Mouse (Mus musculus): Measurements from ENCODE around the gene Ppard. TPM values are rescaled to one million over a fixed set of nuclear protein-coding genes. Genes with fewer than 3 reads are reported as not detected.
"Not testable (repeated sequence)": the region's sequence is repeated elsewhere in the genome, so short reads cannot be mapped to it uniquely, and the experiment has no call there.

The Ppard gene
- polyA plus RNA-seq, 1 experiment from 2014 or later, result 1.6 TPM

DNA sequence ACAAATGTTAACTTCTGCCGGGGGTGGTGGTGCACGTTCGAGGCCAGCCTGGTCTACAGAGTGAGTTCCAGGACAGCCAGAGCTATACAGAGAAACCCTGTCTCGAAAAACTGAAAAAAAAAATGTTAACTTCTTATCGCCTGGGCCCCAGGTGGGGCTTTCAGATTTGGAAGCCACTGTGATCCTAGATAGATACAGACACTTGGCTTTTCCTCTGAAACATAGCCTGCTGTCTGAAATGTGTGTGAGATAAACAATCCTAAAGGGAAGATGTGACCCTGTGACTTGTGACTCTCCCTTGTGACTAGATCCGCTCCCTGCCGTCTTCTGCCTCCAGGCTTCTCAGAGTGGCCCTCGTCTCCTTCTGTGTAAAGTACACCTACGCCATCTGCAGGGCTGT, 85.2 kb downstream of the Ppard start:
- no peak overlapping the region for H3K27ac ChIP-seq (ENCODE audit: low read length)
- no peaks in the 10 kb centered on the region for H3K27me3 ChIP-seq (ENCODE audit: control insufficient read depth, insufficient read depth, low read depth, low read length)
- H3K9me3 ChIP-seq (replicated peaks; ENCODE audit: control insufficient read depth, low read length, poor library complexity, severe bottlenecking), result no peaks in the 10 kb centered on the region
- no peak overlapping the region for H3K9ac ChIP-seq (ENCODE audit: low read depth, low read length)
- WGBS, result 84% methylated on average over 9 of the region's 9 CpGs
- no peak overlapping the region for H3K4me2 ChIP-seq (ENCODE audit: low read length)
- peaks cover 6% of the 10 kb centered on the region; the same call in 1 of the 2 replicates for H3K36me3 ChIP-seq (ENCODE audit: control insufficient read depth, insufficient read depth, low read length)
- ATAC-seq, result no peak
- peaks cover 12% of the 10 kb centered on the region for H3K4me1 ChIP-seq (ENCODE audit: control insufficient read depth, insufficient read depth, low read length)
- no peak overlapping the region for H3K4me3 ChIP-seq (ENCODE audit: low read depth, low read length)

DNA sequence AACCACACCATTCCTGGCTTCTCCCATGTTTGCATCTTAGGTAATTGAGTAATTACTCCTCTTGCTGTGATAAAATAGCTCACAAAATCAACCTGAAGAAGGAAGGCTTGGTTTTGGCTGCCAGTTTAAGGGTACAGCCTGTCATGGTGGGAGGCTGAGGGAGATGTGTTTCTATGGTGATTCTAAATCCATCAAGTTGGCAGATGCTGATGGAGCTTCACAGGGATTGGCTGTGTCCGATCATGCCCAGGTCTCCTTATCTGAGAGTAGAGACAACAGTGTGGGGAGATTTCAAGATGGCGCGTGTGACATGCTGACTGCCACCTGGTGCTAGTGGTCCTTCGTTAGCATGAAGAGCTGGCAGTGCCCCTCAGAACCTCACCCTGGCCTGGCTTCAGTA, 89.2 kb downstream of the Ppard start:
- Histone ChIP-seq H3K4me3 (ENCODE audit: low read depth, low read length) (no peak overlapping the region), H3K4me2 (ENCODE audit: low read length) (no peak overlapping the region), H3K9ac (ENCODE audit: low read depth, low read length) (no peak overlapping the region), H3K27ac (ENCODE audit: low read length) (no peak overlapping the region), H3K4me1 (ENCODE audit: control insufficient read depth, insufficient read depth, low read length) (no peaks in the 10 kb centered on the region), H3K36me3 (ENCODE audit: control insufficient read depth, insufficient read depth, low read length) (peaks cover 9% of the 10 kb centered on the region; the same call in 1 of the 2 replicates), H3K9me3 (replicated peaks; ENCODE audit: control insufficient read depth, low read length, poor library complexity, severe bottlenecking) (no peaks in the 10 kb centered on the region), H3K27me3 (ENCODE audit: control insufficient read depth, insufficient read depth, low read depth, low read length) (no peaks in the 10 kb centered on the region)
- WGBS, result 94% methylated on average over 4 of the region's 4 CpGs
- no peak for ATAC-seq

DNA sequence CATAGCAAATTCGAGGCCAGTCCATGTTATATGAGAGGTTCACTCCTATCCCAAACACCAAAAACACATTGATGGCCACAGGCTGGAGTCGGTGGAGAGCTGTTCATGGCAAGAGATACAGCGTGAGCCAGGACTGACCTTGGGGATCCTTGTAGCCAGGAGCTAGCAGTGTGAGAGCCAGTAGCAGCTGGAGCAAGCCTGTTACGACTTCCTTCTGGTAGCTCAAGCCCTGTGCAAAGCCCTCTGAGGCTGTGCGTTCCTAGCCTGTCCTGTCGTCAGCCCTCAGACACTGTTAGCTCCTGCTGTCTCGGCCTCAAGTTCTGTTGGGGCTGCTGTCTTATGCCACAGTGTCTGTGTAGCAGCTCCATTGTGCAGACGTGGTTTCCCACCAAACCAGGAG, 91.3 kb downstream of the Ppard start:
- Histone ChIP-seq H3K27ac (ENCODE audit: low read length) (no peak overlapping the region), H3K9ac (ENCODE audit: low read depth, low read length) (no peak overlapping the region), H3K36me3 (ENCODE audit: control insufficient read depth, insufficient read depth, low read length) (peaks cover 2% of the 10 kb centered on the region; the same call in 1 of the 2 replicates), H3K27me3 (ENCODE audit: control insufficient read depth, insufficient read depth, low read depth, low read length) (no peaks in the 10 kb centered on the region), H3K4me3 (ENCODE audit: low read depth, low read length) (no peak overlapping the region), H3K9me3 (replicated peaks; ENCODE audit: control insufficient read depth, low read length, poor library complexity, severe bottlenecking) (no peaks in the 10 kb centered on the region), H3K4me1 (ENCODE audit: control insufficient read depth, insufficient read depth, low read length) (peaks cover 6% of the 10 kb centered on the region; the same call in 1 of the 2 replicates), H3K4me2 (ENCODE audit: low read length) (no peak overlapping the region)
- ATAC-seq, result no peak
- 91% methylated on average over 8 of the region's 8 CpGs for WGBS

DNA sequence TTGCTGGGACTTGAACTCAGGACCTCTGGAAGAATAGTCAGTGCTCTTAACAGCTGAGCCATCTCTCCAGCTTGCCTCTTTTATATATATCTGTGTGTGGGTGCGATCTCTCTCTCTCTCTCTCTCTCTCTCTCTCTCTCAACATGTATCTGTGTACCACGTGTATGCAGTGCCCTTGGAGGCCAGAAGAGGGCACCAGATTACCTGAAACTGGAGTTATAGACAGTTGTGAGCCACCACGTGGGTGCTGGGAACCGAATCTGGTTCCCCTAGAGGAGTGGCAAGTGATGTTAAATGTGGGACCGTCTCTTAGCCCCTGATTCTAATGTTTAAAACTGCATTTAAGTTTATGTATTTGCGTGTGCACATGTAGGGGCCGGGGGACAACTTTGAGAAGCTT, 91.9 kb downstream of the Ppard start:
- H3K27ac ChIP-seq (ENCODE audit: low read length); H3K27me3 ChIP-seq (ENCODE audit: control insufficient read depth, insufficient read depth, low read depth, low read length); H3K4me2 ChIP-seq (ENCODE audit: low read length); H3K4me3 ChIP-seq (ENCODE audit: low read depth, low read length); H3K9me3 ChIP-seq (replicated peaks; ENCODE audit: control insufficient read depth, low read length, poor library complexity, severe bottlenecking); H3K9ac ChIP-seq (ENCODE audit: low read depth, low read length); ATAC-seq; H3K36me3 ChIP-seq (ENCODE audit: control insufficient read depth, insufficient read depth, low read length); H3K4me1 ChIP-seq (ENCODE audit: control insufficient read depth, insufficient read depth, low read length): not testable (repeated sequence)
- 99% methylated on average over 7 of the region's 7 CpGs for WGBS

- no peak overlapping the region for H3K9ac ChIP-seq (ENCODE audit: low read depth, low read length)
- no peaks in the 10 kb centered on the region for H3K9me3 ChIP-seq (replicated peaks; ENCODE audit: control insufficient read depth, low read length, poor library complexity, severe bottlenecking)
- no peak overlapping the region for H3K4me2 ChIP-seq (ENCODE audit: low read length)
- peaks cover 2% of the 10 kb centered on the region; the same call in 1 of the 2 replicates for H3K36me3 ChIP-seq (ENCODE audit: control insufficient read depth, insufficient read depth, low read length)
- H3K4me1 ChIP-seq (ENCODE audit: control insufficient read depth, insufficient read depth, low read length), result peaks cover 15% of the 10 kb centered on the region
- H3K27me3 ChIP-seq (ENCODE audit: control insufficient read depth, insufficient read depth, low read depth, low read length), result no peaks in the 10 kb centered on the region
- WGBS, result 90% methylated on average over 8 of the region's 8 CpGs
- no peak overlapping the region for H3K27ac ChIP-seq (ENCODE audit: low read length)
- no peak for ATAC-seq
- no peak overlapping the region for H3K4me3 ChIP-seq (ENCODE audit: low read depth, low read length)
Measured at GRCm38 (mm10) chr17:28325751-28326150, 93.3 kb downstream of the Ppard start.

DNA sequence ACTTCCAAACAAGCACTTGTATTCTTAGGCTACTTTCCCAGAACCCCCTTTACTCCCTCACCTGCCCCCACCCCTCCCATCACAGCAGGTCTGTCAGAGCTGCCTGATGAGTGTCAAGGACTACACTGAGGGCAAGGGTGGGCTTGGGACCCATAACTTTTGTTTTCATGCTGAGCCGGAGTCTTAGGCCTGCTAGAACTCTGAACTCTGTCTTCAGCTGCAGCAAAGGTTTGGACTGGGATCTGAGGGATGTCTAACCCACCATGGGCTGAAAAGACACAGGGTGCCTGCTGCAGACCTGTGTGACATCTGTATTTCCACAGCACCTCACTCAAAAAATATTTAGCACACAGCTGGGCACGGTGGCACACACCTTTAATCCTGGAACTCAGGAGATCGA, 94.5 kb downstream of the Ppard start:
- Histone ChIP-seq H3K27ac (ENCODE audit: low read length) (no peak overlapping the region), H3K9ac (ENCODE audit: low read depth, low read length) (peak overlapping the region; percentile 95)
- 84% methylated on average over 3 of the region's 3 CpGs for WGBS

GRCm38 (mm10) chr17:28327673-28328325, 95.3 kb downstream of the Ppard start:
- Histone ChIP-seq H3K27ac (ENCODE audit: low read length) (peak overlapping the region; percentile 93), H3K4me2 (ENCODE audit: low read length) (peak overlapping the region; percentile 81), H3K4me1 (ENCODE audit: control insufficient read depth, insufficient read depth, low read length) (peaks cover 18% of the 10 kb centered on the region), H3K36me3 (ENCODE audit: control insufficient read depth, insufficient read depth, low read length) (peaks cover 2% of the 10 kb centered on the region), H3K9me3 (replicated peaks; ENCODE audit: control insufficient read depth, low read length, poor library complexity, severe bottlenecking) (no peaks in the 10 kb centered on the region), H3K9ac (ENCODE audit: low read depth, low read length) (peak overlapping the region; percentile 95), H3K4me3 (ENCODE audit: low read depth, low read length) (peak overlapping the region; percentile 66), H3K27me3 (ENCODE audit: control insufficient read depth, insufficient read depth, low read depth, low read length) (no peaks in the 10 kb centered on the region)
- peak; percentile 63 for ATAC-seq
- 9% methylated on average over 22 of the region's 22 CpGs for WGBS

More for the DNA sequence above, 94.5 kb downstream of the Ppard start:
- Histone ChIP-seq H3K36me3 (ENCODE audit: control insufficient read depth, insufficient read depth, low read length) (peaks cover 2% of the 10 kb centered on the region), H3K9me3 (replicated peaks; ENCODE audit: control insufficient read depth, low read length, poor library complexity, severe bottlenecking) (no peaks in the 10 kb centered on the region), H3K4me3 (ENCODE audit: low read depth, low read length) (no peak overlapping the region), H3K27me3 (ENCODE audit: control insufficient read depth, insufficient read depth, low read depth, low read length) (no peaks in the 10 kb centered on the region), H3K4me1 (ENCODE audit: control insufficient read depth, insufficient read depth, low read length) (peaks cover 18% of the 10 kb centered on the region), H3K4me2 (ENCODE audit: low read length) (no peak overlapping the region)
- no peak for ATAC-seq

DNA sequence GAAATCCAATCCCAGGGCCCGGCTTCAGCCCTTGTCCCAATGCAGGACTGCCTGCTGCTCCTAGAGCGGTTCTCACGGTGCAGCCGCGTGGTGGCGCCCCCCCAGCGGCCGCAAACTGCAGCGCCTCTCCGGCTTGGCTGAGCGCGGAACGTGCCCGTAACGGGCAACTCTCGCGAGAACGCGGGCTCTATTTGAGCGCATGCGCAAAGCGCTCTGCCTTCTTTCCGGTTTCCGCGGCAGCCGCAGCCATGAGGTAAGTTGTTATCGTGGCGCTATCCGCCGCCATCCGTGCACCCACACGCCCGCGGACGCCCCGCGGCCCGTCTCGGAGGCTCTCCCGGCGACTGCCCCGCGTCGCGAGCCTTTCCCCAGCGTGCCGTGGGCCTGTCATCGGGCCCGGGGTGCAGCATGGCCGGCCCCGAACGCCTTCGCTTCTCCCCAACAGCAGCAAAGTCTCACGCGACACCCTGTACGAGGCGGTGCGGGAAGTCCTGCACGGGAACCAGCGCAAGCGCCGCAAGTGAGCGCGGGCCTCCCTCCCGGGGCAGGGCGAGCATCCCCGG, 95.9 kb downstream of the Ppard start, which contains the start of gene Rpl10a:
TSS of gene Rpl10a (plus strand) at position 106 of the 563 bp plus-strand sequence.
- ATAC-seq, result peak; percentile 89
- Histone ChIP-seq H3K4me3 (ENCODE audit: low read depth, low read length) (peak within 1 kb of the TSS; percentile 66), H3K4me2 (ENCODE audit: low read length) (peak within 1 kb of the TSS; percentile 81), H3K36me3 (ENCODE audit: control insufficient read depth, insufficient read depth, low read length) (peaks cover 2% of the 10 kb centered on the region), H3K9me3 (replicated peaks; ENCODE audit: control insufficient read depth, low read length, poor library complexity, severe bottlenecking) (no peaks in the 10 kb centered on the region), H3K27ac (ENCODE audit: low read length) (peak within 1 kb of the TSS; percentile 93), H3K27me3 (ENCODE audit: control insufficient read depth, insufficient read depth, low read depth, low read length) (no peaks in the 10 kb centered on the region), H3K4me1 (ENCODE audit: control insufficient read depth, insufficient read depth, low read length) (peaks cover 18% of the 10 kb centered on the region), H3K9ac (ENCODE audit: low read depth, low read length) (peak within 1 kb of the TSS; percentile 95)
- 0% methylated on average over 64 of the region's 67 CpGs for WGBS

DNA sequence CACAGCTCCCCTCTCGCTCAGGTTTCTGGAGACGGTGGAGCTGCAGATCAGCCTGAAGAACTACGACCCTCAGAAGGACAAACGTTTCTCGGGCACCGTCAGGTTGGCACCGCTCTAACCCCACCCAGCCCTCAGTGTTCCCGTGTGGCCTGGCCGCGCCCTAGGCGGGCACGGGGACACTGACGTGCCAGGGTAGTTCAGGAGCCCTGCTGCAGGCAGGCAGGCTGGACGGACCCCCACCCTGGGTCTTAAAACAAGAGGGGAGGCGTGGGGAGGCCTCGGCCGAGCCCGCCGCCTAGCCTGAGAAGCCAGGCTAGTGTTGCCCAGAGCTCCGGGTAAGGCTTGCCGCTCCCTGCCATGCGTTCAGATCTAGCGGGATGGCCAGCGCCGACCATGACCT, 96.4 kb downstream of the Ppard start:
- Histone ChIP-seq H3K4me2 (ENCODE audit: low read length) (peak overlapping the region; percentile 81), H3K9ac (ENCODE audit: low read depth, low read length) (peak overlapping the region; percentile 95), H3K4me3 (ENCODE audit: low read depth, low read length) (peak overlapping the region; percentile 66), H3K27me3 (ENCODE audit: control insufficient read depth, insufficient read depth, low read depth, low read length) (no peaks in the 10 kb centered on the region), H3K27ac (ENCODE audit: low read length) (peak overlapping the region; percentile 93), H3K9me3 (replicated peaks; ENCODE audit: control insufficient read depth, low read length, poor library complexity, severe bottlenecking) (no peaks in the 10 kb centered on the region), H3K36me3 (ENCODE audit: control insufficient read depth, insufficient read depth, low read length) (peaks cover 2% of the 10 kb centered on the region), H3K4me1 (ENCODE audit: control insufficient read depth, insufficient read depth, low read length) (peaks cover 18% of the 10 kb centered on the region)
- peak; percentile 46; the same call in 1 of the 2 replicates for ATAC-seq
- WGBS, result 0% methylated on average over 25 of the region's 25 CpGs
